Mouse (Mus musculus) layer of hippocampus, adult 11-12 months (tissue): ENCODE results near the gene Stambp.

Experiments used
- DNase-seq: peaks from one replicate; pipeline ENCODE4 v3.0.0; 2022; ENCODE audit warnings: low spot score

The Stambp gene

GRCm38 (mm10) chr6:83501524-83502310 lies 70.8 kb downstream of the Stambp start:
- DNase-seq: no peak

DNA sequence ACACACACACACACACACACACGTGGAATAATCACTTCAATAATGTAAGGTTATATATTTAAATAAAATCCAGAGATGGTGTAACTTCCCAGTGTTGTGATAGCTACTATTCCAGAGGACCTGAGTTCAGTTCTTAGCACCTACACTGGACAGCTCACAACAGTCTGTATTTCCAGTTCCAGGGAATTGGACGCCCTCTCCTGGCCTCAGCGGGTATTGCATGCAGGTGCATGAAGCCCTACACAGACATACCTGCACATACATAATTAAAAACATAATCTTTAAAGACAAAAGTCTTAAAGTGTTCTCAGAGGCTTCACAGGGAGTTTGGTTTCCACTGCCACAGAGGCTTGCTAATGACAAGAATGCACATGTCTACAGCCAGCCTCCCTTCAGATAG lies 72.1 kb downstream of the Stambp start:
- DNase-seq: no peak

GRCm38 (mm10) chr6:83499078-83499477 lies 73.5 kb downstream of the Stambp start:
- DNase-seq: no peak

- no peak for DNase-seq
Measured at GRCm38 (mm10) chr6:83496753-83497710, 75.5 kb downstream of the Stambp start.

DNA sequence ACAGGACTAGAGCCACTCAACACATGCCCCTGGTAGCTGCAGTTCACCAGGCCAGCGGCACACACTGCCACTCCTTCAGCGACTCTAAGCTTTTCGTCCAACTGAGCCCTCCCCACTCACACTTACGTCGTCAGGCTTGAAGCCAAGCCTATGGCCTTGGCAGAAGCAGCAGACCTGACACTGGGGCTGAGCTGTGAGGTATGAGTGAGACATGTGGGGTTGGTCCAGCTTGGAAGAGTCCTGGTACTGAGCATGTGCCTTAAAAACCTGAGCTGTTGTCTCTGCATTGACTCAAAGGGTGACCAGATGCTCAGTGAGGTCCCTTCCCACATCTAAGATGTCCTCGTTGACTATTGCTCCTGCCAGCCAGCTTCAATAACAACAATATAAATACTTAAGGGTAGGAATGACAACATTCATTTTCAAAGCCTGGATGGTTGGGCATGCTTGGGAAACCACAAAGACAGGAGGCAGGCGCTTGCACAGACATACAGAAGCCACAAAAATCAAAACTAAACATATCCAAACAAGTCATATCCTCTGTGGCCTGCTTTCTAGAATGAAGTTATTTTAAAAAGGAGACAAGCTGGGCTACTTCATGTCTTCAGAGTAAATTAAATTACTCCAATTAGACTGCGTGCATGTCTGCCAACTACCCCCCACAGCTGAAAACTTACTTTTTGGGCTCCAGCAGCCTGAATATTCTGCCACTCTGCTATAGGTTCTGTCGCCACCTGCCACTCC lies 76.3 kb downstream of the Stambp start:
- no peak for DNase-seq
